Mouse (Mus musculus) neural tube, embryonic 14.5 days (tissue): ENCODE results near the gene Zfp335. TPM values are rescaled to one million over a fixed set of nuclear protein-coding genes. Genes with fewer than 3 reads are reported as not detected.

Source experiments
- ATAC-seq: fragments of 200-750 bp; cut with Nextera tagmentation; 2 replicates; pipeline ENCODE4 v1.8.0; 2017; ENCODE audit warnings: low read depth, mild to moderate bottlenecking, moderate TSS enrichment, moderate library complexity
- H3K27ac ChIP-seq: fragments of 300-500 bp; sonication (generic); 2 replicates; pipeline ENCODE4 v1.5.1; 2014; ENCODE audit warnings: low read depth, mild to moderate bottlenecking, control low read depth, low read length, moderate library complexity, mixed read lengths
- H3K27me3 ChIP-seq: fragments of 300-500 bp; sonication (generic); 2 replicates; pipeline ENCODE4 v1.6.1; 2014; ENCODE audit warnings: low read length; ENCODE audit not compliant: control insufficient read depth, insufficient read depth
- H3K36me3 ChIP-seq: fragments of 300-500 bp; sonication (generic); 2 replicates; pipeline ENCODE4 v1.6.1; 2014; ENCODE audit warnings: low read length, mixed read lengths; ENCODE audit not compliant: control insufficient read depth, insufficient read depth
- H3K4me1 ChIP-seq: fragments of 300-500 bp; sonication (generic); 2 replicates; pipeline ENCODE4 v1.6.1; 2014; ENCODE audit warnings: low read length; ENCODE audit not compliant: control insufficient read depth, insufficient read depth
- H3K4me2 ChIP-seq: fragments of 300-500 bp; sonication (generic); 2 replicates; pipeline ENCODE4 v1.6.1; 2014; ENCODE audit warnings: mild to moderate bottlenecking, low read depth, low read length, control low read depth
- H3K4me3 ChIP-seq: fragments of 300-500 bp; sonication (generic); 2 replicates; pipeline ENCODE4 v1.5.1; 2014; ENCODE audit warnings: low read depth, low read length, control low read depth, mixed read lengths
- H3K9ac ChIP-seq: fragments of 300-500 bp; sonication (generic); replicated peaks from 2 replicates; pipeline ENCODE4 v1.6.1; 2014; ENCODE audit warnings: low read depth, mild to moderate bottlenecking, control low read depth, low read length, mixed read lengths
- H3K9me3 ChIP-seq: fragments of 300-500 bp; sonication (generic); 2 replicates; pipeline ENCODE4 v1.6.1; 2016; ENCODE audit warnings: low read length; ENCODE audit not compliant: control insufficient read depth
- WGBS: fragments of 180-500 bp; shearing (Covaris S2); extraction: QIAGEN DNeasy Blood & Tissue Kit; methylation state at CpG from one replicate; pipeline ENCODE4 v1.1.7; 2014; 5-methylcytosine and 5-hydroxymethylcytosine counted together
- polyA plus RNA-seq: library from polyadenylated mRNA; unstranded; fragments of >200 nt; fragmentation: Nextera tagmentation; extraction: Ambion mirVana; gene quantifications from 2 replicates; pipeline ENCODE4 v1.2.1, GENCODE M21; 2014

Gene Zfp335
- polyA plus RNA-seq, 1 experiment from 2014 or later, result 14.3 TPM

DNA sequence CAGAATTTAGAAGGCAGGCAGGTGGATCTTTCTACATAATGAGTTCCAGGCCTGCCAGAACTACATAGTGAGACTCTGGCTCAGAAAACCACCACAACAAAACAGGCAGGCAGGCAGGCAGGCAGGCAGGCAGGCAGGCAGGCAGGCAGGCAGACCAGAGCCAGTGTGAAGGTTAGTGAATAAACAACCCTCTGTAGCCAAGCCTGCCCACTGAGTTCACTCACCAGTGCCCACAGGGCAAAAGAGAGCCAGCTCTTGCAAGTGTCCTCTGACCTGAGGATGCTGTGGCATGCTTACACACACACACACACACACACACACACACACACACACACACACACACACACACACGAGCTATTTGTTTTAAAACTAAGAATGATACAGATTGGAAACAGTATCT, 8.1 kb downstream of the Zfp335 start:
- Histone ChIP-seq H3K4me2 (no peak overlapping the region), H3K9ac (no peak overlapping the region), H3K4me3 (no peak overlapping the region), H3K9me3 (no peaks in the 10 kb centered on the region), H3K36me3 (peaks cover 90% of the 10 kb centered on the region), H3K27ac (no peak overlapping the region), H3K4me1 (no peaks in the 10 kb centered on the region), H3K27me3 (no peaks in the 10 kb centered on the region)
- ATAC-seq, result no peak
- WGBS, result 86% methylated on average over 1 of the region's 1 CpGs

- 96% methylated on average over 13 of the region's 13 CpGs for WGBS
- no peak overlapping the region for H3K9ac ChIP-seq
- H3K4me1 ChIP-seq, result no peaks in the 10 kb centered on the region
- H3K27ac ChIP-seq, result no peak overlapping the region
- no peak overlapping the region for H3K4me3 ChIP-seq
- no peak for ATAC-seq
- no peaks in the 10 kb centered on the region for H3K9me3 ChIP-seq
- no peak overlapping the region for H3K4me2 ChIP-seq
- peaks cover 89% of the 10 kb centered on the region for H3K36me3 ChIP-seq
- H3K27me3 ChIP-seq, result no peaks in the 10 kb centered on the region
Observed at GRCm38 (mm10) chr2:164901380-164901779, 10.2 kb downstream of the Zfp335 start.

DNA sequence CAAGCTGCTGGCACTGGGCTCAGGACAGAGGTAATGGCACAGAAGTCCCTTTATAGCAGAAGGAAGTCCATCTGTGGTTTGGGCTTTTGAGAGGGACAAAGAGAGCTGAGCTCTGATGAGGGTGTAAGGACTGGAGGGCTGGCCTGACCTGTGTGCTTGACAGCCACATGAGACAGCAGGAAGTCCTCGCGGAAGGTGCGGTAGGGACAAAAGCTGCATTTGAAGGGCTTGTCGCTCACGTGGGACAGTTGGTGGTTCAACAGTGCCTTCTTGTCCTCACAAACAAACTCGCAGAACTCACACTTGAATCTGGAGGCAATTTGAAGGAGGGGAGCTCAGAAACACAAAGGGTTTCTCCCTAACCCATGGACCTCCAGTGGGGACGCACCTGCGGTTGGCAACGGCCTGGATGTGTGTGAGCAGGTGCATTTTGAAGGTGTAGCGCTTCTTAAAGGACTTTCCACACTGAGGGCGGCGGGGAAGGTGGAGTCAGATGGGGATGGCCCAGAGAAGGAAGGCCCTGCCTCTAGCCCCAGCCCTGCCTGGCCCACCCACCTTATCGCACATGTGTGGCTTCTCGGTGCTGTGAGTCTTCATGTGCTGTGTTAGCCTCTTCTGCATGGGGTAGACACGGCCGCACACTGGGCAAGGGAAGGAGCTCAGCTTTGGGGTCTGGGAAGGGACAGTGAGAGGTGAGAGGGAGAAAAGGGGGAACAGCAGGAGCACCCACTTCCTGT, 11.7 kb downstream of the Zfp335 start:
- 90% methylated on average over 16 of the region's 16 CpGs for WGBS
- no peak for ATAC-seq
- no peak overlapping the region for H3K27ac ChIP-seq
- no peak overlapping the region for H3K9ac ChIP-seq
- no peaks in the 10 kb centered on the region for H3K27me3 ChIP-seq
- H3K4me2 ChIP-seq, result no peak overlapping the region
- H3K4me1 ChIP-seq, result no peaks in the 10 kb centered on the region
- H3K4me3 ChIP-seq, result no peak overlapping the region
- H3K9me3 ChIP-seq, result no peaks in the 10 kb centered on the region
- H3K36me3 ChIP-seq, result peaks cover 90% of the 10 kb centered on the region

DNA sequence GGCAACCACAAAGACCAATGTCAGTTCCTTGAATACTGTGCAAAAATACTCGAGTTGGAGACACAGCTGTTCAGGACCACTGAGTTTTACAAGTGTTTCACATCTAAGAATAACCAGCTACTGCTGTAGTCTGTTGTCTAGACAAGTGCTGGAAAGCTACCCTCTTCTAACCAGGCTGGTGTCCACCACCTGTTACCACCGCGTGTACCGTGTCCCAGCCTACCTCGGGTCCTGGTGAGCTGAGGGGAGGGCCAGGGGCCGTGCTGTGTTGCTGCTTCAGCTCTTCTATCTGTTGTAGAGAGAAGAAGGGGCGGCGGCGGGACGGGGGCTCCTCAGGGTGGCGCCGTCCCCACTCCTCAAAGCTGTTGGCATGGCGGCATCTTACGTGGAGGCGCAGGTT, 12.5 kb downstream of the Zfp335 start:
- ATAC-seq, result no peak
- Histone ChIP-seq H3K4me3 (no peak overlapping the region), H3K27me3 (no peaks in the 10 kb centered on the region), H3K4me2 (no peak overlapping the region), H3K27ac (no peak overlapping the region), H3K4me1 (no peaks in the 10 kb centered on the region), H3K36me3 (peaks cover 89% of the 10 kb centered on the region), H3K9me3 (no peaks in the 10 kb centered on the region), H3K9ac (no peak overlapping the region)
- WGBS, result 96% methylated on average over 15 of the region's 15 CpGs

- H3K27ac ChIP-seq, result no peak overlapping the region
- H3K27me3 ChIP-seq, result no peaks in the 10 kb centered on the region
- H3K36me3 ChIP-seq, result peaks cover 93% of the 10 kb centered on the region
- no peaks in the 10 kb centered on the region for H3K9me3 ChIP-seq
- no peak overlapping the region for H3K9ac ChIP-seq
- ATAC-seq, result no peak
- H3K4me2 ChIP-seq, result no peak overlapping the region
- WGBS, result 96% methylated on average over 7 of the region's 7 CpGs
- H3K4me1 ChIP-seq, result no peaks in the 10 kb centered on the region
- no peak overlapping the region for H3K4me3 ChIP-seq
Observed at GRCm38 (mm10) chr2:164898008-164898407, 13.5 kb downstream of the Zfp335 start.

DNA sequence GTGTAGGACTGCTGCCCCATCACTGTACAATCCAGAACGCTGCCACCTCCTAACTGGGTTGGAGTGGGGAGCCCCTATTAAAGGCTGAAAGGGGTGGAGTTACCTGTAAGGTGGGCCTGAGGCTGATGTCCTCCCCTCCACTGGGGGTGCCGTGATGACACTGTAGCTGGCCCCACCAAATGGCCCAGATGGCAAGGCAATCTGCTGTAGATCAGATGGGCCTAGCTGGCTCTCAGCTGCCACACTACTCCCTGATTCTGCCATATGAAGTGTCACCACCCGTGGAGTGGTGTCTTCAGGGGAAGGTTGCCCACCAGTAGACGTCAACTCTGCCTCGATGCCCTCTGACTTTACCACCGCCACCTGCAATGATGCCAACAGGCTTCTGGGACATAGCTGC, 15.7 kb downstream of the Zfp335 start:
- no peak overlapping the region for H3K4me2 ChIP-seq
- H3K36me3 ChIP-seq, result peaks cover 96% of the 10 kb centered on the region
- no peak for ATAC-seq
- H3K9ac ChIP-seq, result no peak overlapping the region
- no peaks in the 10 kb centered on the region for H3K4me1 ChIP-seq
- 94% methylated on average over 6 of the region's 6 CpGs for WGBS
- H3K27ac ChIP-seq, result no peak overlapping the region
- no peak overlapping the region for H3K4me3 ChIP-seq
- no peaks in the 10 kb centered on the region for H3K9me3 ChIP-seq
- no peaks in the 10 kb centered on the region for H3K27me3 ChIP-seq

DNA sequence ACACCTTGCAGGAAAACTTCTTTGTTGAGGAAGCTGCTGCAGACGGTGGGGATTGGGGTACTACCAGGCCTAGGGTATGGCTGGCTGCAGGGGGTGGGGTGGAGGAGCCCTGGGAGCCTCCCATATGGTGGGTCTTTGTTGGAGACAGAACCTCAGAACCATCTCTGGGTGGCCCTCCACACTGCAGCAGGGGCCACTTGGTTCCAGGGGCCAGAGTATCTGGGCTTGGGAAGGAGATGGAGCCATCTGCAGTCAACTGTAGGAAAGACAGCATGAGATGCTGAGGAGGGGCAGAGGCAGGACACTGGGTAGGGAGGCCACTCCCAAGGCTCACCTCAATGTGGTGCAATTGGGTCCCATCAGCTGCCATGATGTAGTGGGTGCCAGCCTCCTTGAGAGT, 16.9 kb downstream of the Zfp335 start:
- Histone ChIP-seq H3K4me1 (no peaks in the 10 kb centered on the region), H3K27me3 (no peaks in the 10 kb centered on the region), H3K4me3 (no peak overlapping the region), H3K9me3 (no peaks in the 10 kb centered on the region), H3K36me3 (peaks cover 96% of the 10 kb centered on the region), H3K9ac (no peak overlapping the region), H3K4me2 (no peak overlapping the region), H3K27ac (no peak overlapping the region)
- ATAC-seq, result no peak
- 64% methylated on average over 1 of the region's 1 CpGs for WGBS

DNA sequence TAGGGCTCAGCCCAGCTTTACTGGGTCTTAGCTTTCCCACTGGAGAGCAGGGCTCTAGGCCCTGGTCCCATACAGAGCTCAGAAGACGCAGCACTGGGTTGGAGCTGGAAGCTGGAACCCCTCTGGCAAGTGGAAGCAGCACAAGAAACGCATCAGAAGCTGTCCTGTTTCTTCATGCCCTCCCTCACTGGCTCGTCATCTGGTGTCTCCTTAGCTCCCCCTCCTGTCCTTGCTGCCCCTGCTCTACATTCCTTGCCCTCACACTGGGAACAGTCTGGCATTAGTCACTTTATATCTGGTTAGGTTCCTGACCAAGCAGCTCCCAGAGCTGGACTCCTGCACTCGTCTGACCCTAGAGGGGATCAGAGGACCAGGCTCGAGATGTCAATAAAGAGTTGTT, 17.5 kb downstream of the Zfp335 start:
- Histone ChIP-seq H3K27ac (no peak overlapping the region), H3K36me3 (peaks cover 95% of the 10 kb centered on the region), H3K4me2 (no peak overlapping the region), H3K9ac (no peak overlapping the region), H3K9me3 (no peaks in the 10 kb centered on the region), H3K4me3 (no peak overlapping the region), H3K27me3 (no peaks in the 10 kb centered on the region), H3K4me1 (no peaks in the 10 kb centered on the region)
- 72% methylated on average over 5 of the region's 5 CpGs for WGBS
- ATAC-seq, result no peak

DNA sequence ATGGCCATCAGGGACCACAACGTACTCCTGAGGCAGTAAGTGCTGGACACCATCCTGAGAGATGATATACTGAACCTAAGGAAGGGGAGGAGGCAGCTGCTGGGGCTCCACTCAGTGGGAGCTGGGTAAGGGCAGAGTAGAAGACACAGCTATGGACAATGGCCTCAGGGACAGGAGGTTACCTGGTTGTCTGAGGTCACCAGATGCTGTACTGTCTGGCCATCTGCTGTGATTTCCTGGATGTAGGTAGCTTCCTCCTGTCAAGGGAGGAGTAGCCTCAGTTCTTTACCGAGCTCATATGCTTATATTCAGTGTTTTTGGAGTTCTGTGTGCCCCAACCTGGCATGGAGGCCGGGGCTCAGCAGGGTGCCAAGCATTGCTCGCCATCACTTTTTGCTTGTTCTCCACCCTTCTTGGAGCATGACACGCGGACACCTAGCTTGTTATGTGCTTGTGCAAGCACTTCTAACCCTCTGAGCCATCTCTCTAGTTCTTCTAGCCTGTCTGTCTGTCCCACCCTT, 18.8 kb downstream of the Zfp335 start:
- ATAC-seq, result no peak
- Histone ChIP-seq H3K4me3 (no peak overlapping the region), H3K36me3 (peaks cover 91% of the 10 kb centered on the region), H3K9me3 (no peaks in the 10 kb centered on the region), H3K27me3 (no peaks in the 10 kb centered on the region), H3K4me1 (no peaks in the 10 kb centered on the region), H3K4me2 (no peak overlapping the region), H3K9ac (no peak overlapping the region), H3K27ac (no peak overlapping the region)
- WGBS, result 88% methylated on average over 6 of the region's 6 CpGs
